Mouse (Mus musculus) hindbrain, embryonic 13.5 days (tissue): ENCODE data around the gene Ano6. TPM values are rescaled to one million over a fixed set of nuclear protein-coding genes. Genes with fewer than 3 reads are reported as not detected.

Experiments
- ATAC-seq: fragments of 200-750 bp; cut with Nextera tagmentation; 2 replicates; pipeline ENCODE4 v1.8.0; 2017; ENCODE audit warnings: moderate TSS enrichment; ENCODE audit not compliant: low FRiP score
- H3K27ac ChIP-seq: fragments of 300-500 bp; sonication (generic); 2 replicates; pipeline ENCODE4 v1.5.1; 2015; ENCODE audit warnings: inconsistent platforms, mild to moderate bottlenecking, moderate library complexity
- H3K27me3 ChIP-seq: fragments of 300-500 bp; sonication (generic); 2 replicates; pipeline ENCODE4 v1.6.1; 2015; ENCODE audit warnings: mild to moderate bottlenecking, inconsistent platforms
- H3K36me3 ChIP-seq: fragments of 300-500 bp; sonication (generic); 2 replicates; pipeline ENCODE4 v1.6.1; 2015; ENCODE audit warnings: mild to moderate bottlenecking, inconsistent platforms
- H3K4me1 ChIP-seq: fragments of 300-500 bp; sonication (generic); replicated peaks from 2 replicates; pipeline ENCODE4 v1.6.1; 2015; ENCODE audit warnings: inconsistent platforms
- H3K4me2 ChIP-seq: fragments of 300-500 bp; sonication (generic); 2 replicates; pipeline ENCODE4 v1.6.1; 2015; ENCODE audit warnings: inconsistent platforms, mild to moderate bottlenecking, moderate library complexity
- H3K4me3 ChIP-seq: fragments of 300-500 bp; sonication (generic); 2 replicates; pipeline ENCODE4 v1.5.1; 2015; ENCODE audit warnings: mild to moderate bottlenecking, inconsistent platforms
- H3K9ac ChIP-seq: fragments of 300-500 bp; sonication (generic); 2 replicates; pipeline ENCODE4 v1.6.1; 2015; ENCODE audit warnings: mild to moderate bottlenecking, inconsistent platforms
- H3K9me3 ChIP-seq: fragments of 300-500 bp; sonication (generic); 2 replicates; pipeline ENCODE4 v1.6.1; 2016; ENCODE audit warnings: inconsistent platforms
- WGBS: fragments of 180-500 bp; shearing (Covaris S2); methylation state at CpG from one replicate; pipeline ENCODE4 v1.1.7; 2015; 5-methylcytosine and 5-hydroxymethylcytosine counted together
- polyA plus RNA-seq: library from polyadenylated mRNA; unstranded; fragments of >200 nt; fragmentation: Nextera tagmentation; extraction: Ambion mirVana; gene quantifications from 2 replicates; pipeline ENCODE4 v1.2.1, GENCODE M21; 2015

Ano6 gene
- polyA plus RNA-seq, 1 experiment from 2014 or later = 31.2 TPM

DNA sequence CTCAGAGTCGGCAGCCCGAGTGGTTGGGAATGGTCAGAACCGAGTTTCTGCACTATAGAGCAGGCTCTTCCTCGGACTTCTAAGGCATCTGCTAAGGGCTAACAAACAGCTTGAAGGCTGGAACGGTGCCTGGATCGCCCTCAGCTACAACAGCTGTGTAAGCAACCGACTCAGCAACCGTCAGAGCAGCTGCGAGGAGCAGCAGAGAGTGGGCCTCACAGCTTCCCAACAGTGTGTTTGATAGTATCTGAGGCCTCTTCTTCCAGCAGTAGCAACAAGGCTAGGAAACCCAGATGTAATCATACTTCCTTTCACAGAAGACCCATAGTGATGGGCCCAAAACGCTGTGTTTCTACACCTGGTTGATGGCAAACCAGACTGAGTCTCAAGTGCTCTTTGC, 33.5 kb upstream of the Ano6 start:
- Histone ChIP-seq H3K27ac (no peak overlapping the region), H3K9ac (no peak overlapping the region), H3K4me3 (no peak overlapping the region), H3K36me3 (no peaks in the 10 kb centered on the region), H3K4me2 (no peak overlapping the region), H3K4me1 (no peaks in the 10 kb centered on the region), H3K9me3 (no peaks in the 10 kb centered on the region), H3K27me3 (peaks cover 5% of the 10 kb centered on the region)
- WGBS = 54% methylated on average over 10 of the region's 10 CpGs
- ATAC-seq = no peak

DNA sequence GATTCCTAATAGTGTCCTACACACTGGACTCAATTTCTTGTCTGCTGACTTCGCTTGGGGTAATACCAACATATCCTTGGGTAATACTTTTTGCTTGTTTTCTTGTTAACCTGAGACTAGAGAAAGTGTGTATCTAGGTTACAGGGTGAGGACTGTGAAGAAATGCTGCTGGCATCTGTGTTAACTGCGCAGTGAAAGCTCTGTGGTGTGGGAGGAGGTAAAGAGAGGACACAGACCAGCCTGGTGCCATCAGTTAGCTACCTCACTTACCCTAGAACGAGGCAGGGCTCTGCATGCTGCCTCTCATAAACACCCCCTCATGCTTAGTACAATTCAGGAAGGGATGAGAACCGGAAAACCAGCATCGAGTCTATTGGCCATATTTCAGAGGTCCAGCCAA, 32.6 kb upstream of the Ano6 start:
- Histone ChIP-seq H3K27me3 (peaks cover 5% of the 10 kb centered on the region), H3K36me3 (no peaks in the 10 kb centered on the region), H3K27ac (no peak overlapping the region), H3K4me2 (no peak overlapping the region), H3K9ac (no peak overlapping the region), H3K4me1 (no peaks in the 10 kb centered on the region), H3K9me3 (no peaks in the 10 kb centered on the region), H3K4me3 (no peak overlapping the region)
- no peak for ATAC-seq
- WGBS = 78% methylated on average over 5 of the region's 5 CpGs

- no peak overlapping the region for H3K9ac ChIP-seq
- no peaks in the 10 kb centered on the region for H3K9me3 ChIP-seq
- no peaks in the 10 kb centered on the region for H3K4me1 ChIP-seq
- no peak overlapping the region for H3K4me3 ChIP-seq
- H3K27me3 ChIP-seq = peaks cover 5% of the 10 kb centered on the region
- 85% methylated on average over 12 of the region's 12 CpGs for WGBS
- no peaks in the 10 kb centered on the region for H3K36me3 ChIP-seq
- no peak overlapping the region for H3K4me2 ChIP-seq
- ATAC-seq = no peak
- H3K27ac ChIP-seq = no peak overlapping the region
Observed at GRCm38 (mm10) chr15:95758696-95759434, 31.8 kb upstream of the Ano6 start.

GRCm38 (mm10) chr15:95759857-95760256, 30.8 kb upstream of the Ano6 start:
- ATAC-seq = no peak
- Histone ChIP-seq H3K27ac (no peak overlapping the region), H3K4me2 (no peak overlapping the region), H3K27me3 (peaks cover 5% of the 10 kb centered on the region), H3K4me1 (no peaks in the 10 kb centered on the region), H3K9me3 (no peaks in the 10 kb centered on the region), H3K4me3 (no peak overlapping the region), H3K9ac (no peak overlapping the region), H3K36me3 (no peaks in the 10 kb centered on the region)
- WGBS = 70% methylated on average over 6 of the region's 6 CpGs

- 80% methylated on average over 7 of the region's 7 CpGs for WGBS
- Histone ChIP-seq H3K36me3 (no peaks in the 10 kb centered on the region), H3K4me3 (no peak overlapping the region), H3K9ac (no peak overlapping the region), H3K4me2 (no peak overlapping the region), H3K9me3 (no peaks in the 10 kb centered on the region), H3K27me3 (peaks cover 5% of the 10 kb centered on the region), H3K4me1 (no peaks in the 10 kb centered on the region), H3K27ac (no peak overlapping the region)
- ATAC-seq = no peak
Observed at GRCm38 (mm10) chr15:95761420-95761819, 29.2 kb upstream of the Ano6 start.

- Histone ChIP-seq H3K36me3 (no peaks in the 10 kb centered on the region), H3K4me2 (no peak overlapping the region), H3K27ac (no peak overlapping the region), H3K4me1 (no peaks in the 10 kb centered on the region), H3K9me3 (no peaks in the 10 kb centered on the region), H3K9ac (no peak overlapping the region), H3K27me3 (peaks cover 5% of the 10 kb centered on the region), H3K4me3 (no peak overlapping the region)
- whole genome bisulfite sequencing = 38% methylated on average over 12 of the region's 12 CpGs
- no peak for ATAC-seq
Observed at GRCm38 (mm10) chr15:95762661-95763303, 27.9 kb upstream of the Ano6 start.

DNA sequence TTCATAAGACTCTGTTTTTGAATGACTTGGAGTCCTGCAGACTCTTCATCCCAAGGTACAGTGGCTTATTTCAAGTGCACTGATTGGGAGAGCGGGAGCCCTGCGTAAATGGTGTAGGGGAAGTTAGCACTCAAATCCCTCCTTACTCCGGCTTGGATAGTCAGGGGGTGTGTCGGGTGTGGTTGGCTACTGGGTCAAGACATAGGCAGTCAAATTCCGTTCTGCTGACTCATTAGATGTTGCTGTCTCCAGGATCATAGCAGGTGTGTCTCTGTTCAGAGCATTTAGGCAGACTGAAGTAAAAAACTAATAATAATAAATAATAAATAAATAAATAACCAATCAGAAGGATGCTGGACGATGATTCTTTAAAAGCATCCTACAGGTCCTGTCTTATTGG, 27.2 kb upstream of the Ano6 start:
- ATAC-seq = no peak
- 53% methylated on average over 6 of the region's 6 CpGs for WGBS
- H3K36me3 ChIP-seq = no peaks in the 10 kb centered on the region
- no peak overlapping the region for H3K4me3 ChIP-seq
- peaks cover 5% of the 10 kb centered on the region for H3K27me3 ChIP-seq
- no peaks in the 10 kb centered on the region for H3K9me3 ChIP-seq
- H3K27ac ChIP-seq = no peak overlapping the region
- no peaks in the 10 kb centered on the region for H3K4me1 ChIP-seq
- H3K4me2 ChIP-seq = no peak overlapping the region
- H3K9ac ChIP-seq = no peak overlapping the region

DNA sequence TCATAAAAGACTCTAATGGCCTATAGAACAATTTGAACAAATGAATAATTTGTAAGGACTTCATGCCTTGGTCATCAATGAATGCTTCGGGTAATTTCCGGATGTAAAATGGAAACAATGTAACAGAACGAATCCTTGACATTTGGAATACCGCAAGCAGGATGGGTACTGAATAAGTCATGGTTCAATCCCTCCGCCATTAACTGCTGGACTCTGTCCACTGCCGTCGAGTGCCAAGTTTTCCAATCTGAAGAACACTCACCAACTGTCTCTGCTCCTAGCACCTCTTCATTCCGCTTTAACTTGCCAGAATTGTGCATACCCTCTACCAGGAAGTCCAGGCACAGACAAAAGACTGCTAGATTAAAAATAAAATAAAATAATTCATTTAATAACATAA, 25.4 kb upstream of the Ano6 start:
- ATAC-seq = no peak
- Histone ChIP-seq H3K9ac (no peak overlapping the region), H3K4me3 (no peak overlapping the region), H3K4me2 (no peak overlapping the region), H3K36me3 (no peaks in the 10 kb centered on the region), H3K9me3 (no peaks in the 10 kb centered on the region), H3K4me1 (no peaks in the 10 kb centered on the region), H3K27me3 (peaks cover 5% of the 10 kb centered on the region), H3K27ac (no peak overlapping the region)
- 89% methylated on average over 8 of the region's 8 CpGs for WGBS

DNA sequence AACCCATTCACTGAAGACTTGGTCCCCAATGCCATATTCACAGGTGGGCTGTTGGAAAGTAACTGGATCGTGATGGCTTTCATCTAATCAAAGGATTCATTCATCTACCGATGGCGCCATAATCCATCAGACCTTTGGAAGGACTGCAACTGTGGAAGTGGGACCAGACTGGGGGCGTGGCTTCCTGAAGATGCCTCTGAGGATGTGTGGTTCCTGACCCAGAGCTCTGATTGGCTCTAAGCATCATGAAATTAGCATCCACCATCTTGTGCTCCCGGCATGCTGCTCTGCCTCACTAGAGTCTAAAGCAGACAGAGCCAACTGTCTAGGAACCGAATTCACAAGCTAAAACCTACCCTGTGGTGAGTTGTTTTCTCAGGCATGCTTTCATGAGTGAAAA, 24.7 kb upstream of the Ano6 start:
- Histone ChIP-seq H3K4me3 (no peak overlapping the region), H3K27me3 (peaks cover 5% of the 10 kb centered on the region), H3K4me2 (no peak overlapping the region), H3K36me3 (no peaks in the 10 kb centered on the region), H3K4me1 (no peaks in the 10 kb centered on the region), H3K27ac (no peak overlapping the region), H3K9ac (no peak overlapping the region), H3K9me3 (no peaks in the 10 kb centered on the region)
- ATAC-seq = no peak
- WGBS = 85% methylated on average over 6 of the region's 6 CpGs

- Histone ChIP-seq H3K36me3 (no peaks in the 10 kb centered on the region), H3K4me2 (no peak overlapping the region), H3K9ac (no peak overlapping the region), H3K4me1 (no peaks in the 10 kb centered on the region), H3K27me3 (no peaks in the 10 kb centered on the region), H3K9me3 (no peaks in the 10 kb centered on the region), H3K4me3 (no peak overlapping the region), H3K27ac (no peak overlapping the region)
- 79% methylated on average over 7 of the region's 7 CpGs for WGBS
- no peak for ATAC-seq
Observed at GRCm38 (mm10) chr15:95767825-95768224, 22.8 kb upstream of the Ano6 start.

DNA sequence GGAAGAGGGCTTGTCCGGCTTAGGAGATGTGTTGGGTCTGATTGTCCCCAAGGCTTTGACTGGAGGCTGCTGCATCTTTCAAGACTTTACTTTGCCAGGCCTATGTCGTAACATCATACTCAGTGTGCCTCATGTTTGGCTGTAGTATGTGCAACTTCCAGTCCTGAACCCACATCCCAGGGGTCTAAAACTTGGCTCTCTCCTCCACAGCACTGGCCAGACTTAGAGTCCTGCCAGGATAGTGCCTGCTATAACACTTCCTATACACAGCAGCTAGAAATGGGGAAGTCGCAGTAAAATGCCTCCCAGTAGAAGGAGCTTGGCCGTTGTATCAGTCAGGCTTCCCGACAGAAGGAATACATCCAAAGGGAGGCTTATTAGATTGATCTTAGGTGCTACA, 21.9 kb upstream of the Ano6 start:
- no peak overlapping the region for H3K9ac ChIP-seq
- no peak overlapping the region for H3K27ac ChIP-seq
- H3K27me3 ChIP-seq = no peaks in the 10 kb centered on the region
- no peaks in the 10 kb centered on the region for H3K4me1 ChIP-seq
- H3K36me3 ChIP-seq = no peaks in the 10 kb centered on the region
- H3K4me3 ChIP-seq = no peak overlapping the region
- ATAC-seq = no peak
- 94% methylated on average over 5 of the region's 5 CpGs for WGBS
- no peak overlapping the region for H3K4me2 ChIP-seq
- no peaks in the 10 kb centered on the region for H3K9me3 ChIP-seq

GRCm38 (mm10) chr15:95769576-95769975, 21.1 kb upstream of the Ano6 start:
- no peak overlapping the region for H3K4me2 ChIP-seq
- 84% methylated on average over 4 of the region's 4 CpGs for WGBS
- no peaks in the 10 kb centered on the region for H3K36me3 ChIP-seq
- no peaks in the 10 kb centered on the region for H3K9me3 ChIP-seq
- H3K27ac ChIP-seq = no peak overlapping the region
- no peak for ATAC-seq
- H3K27me3 ChIP-seq = no peaks in the 10 kb centered on the region
- H3K9ac ChIP-seq = no peak overlapping the region
- no peak overlapping the region for H3K4me3 ChIP-seq
- no peaks in the 10 kb centered on the region for H3K4me1 ChIP-seq

DNA sequence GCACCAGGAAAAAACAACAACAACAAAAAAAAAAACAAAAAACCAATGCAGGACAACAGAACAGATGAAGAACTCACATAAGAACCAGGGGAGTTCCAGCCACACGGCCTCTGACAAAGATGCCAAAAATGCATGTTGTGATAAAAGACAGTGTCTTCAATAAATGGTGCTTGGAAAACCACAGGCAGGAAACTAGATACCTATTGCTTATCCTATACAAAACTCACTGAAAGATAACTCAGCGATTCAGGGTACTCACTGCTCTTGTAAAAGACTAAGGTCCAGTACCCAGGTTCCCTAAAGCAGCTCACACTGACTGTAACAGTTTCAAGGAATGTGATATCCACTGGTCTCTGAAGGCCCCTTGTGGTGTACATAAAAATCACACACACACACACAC, 20.3 kb upstream of the Ano6 start:
- ATAC-seq = no peak
- WGBS = 89% methylated on average over 2 of the region's 2 CpGs
- H3K27me3 ChIP-seq = no peaks in the 10 kb centered on the region
- H3K4me1 ChIP-seq = no peaks in the 10 kb centered on the region
- no peak overlapping the region for H3K9ac ChIP-seq
- no peak overlapping the region for H3K27ac ChIP-seq
- no peak overlapping the region for H3K4me2 ChIP-seq
- H3K9me3 ChIP-seq = no peaks in the 10 kb centered on the region
- H3K4me3 ChIP-seq = no peak overlapping the region
- no peaks in the 10 kb centered on the region for H3K36me3 ChIP-seq
